Mouse (Mus musculus) cortical plate, adult 2 months (tissue): ENCODE measurements around the gene Gnb4.

Experiments used
- CTCF ChIP-seq: fragments of 200-500 bp; IDR thresholded peaks from 2 replicates; pipeline ENCODE4 v1.5.1; 2011; ENCODE audit warnings: mild to moderate bottlenecking, control low read depth, low read length; ENCODE audit not compliant: insufficient read depth; ENCODE audit errors: extremely low read depth
- POLR2A ChIP-seq: fragments of 200-500 bp; IDR thresholded peaks from 2 replicates; pipeline ENCODE4 v1.6.1; 2011; ENCODE audit warnings: mild to moderate bottlenecking, low read length, control low read depth; ENCODE audit not compliant: insufficient read depth; ENCODE audit errors: extremely low read depth

GRCm38 (mm10) chr3:32646918-32647317 lies 30.5 kb upstream of the Gnb4 start:
- TF ChIP-seq CTCF: no peak
- no peak for TF ChIP-seq POLR2A
